In genomic region chr2:172472318-172472717, GRCm38 (mm10) we compare ENCODE assay signal across 17 mouse cellular contexts. TPM values are rescaled to one million over a fixed set of nuclear protein-coding genes. Genes with fewer than 3 reads are reported as not detected.
DNase-seq lines count a peak whose midpoint lies in the region; ATAC-seq and TF ChIP-seq lines count a peak whose summit lies in the region.
"Had no signal": no experiment of that assay in that cellular context is flagged by ENCODE, and none has a peak within 500 bp of the region (broad histone marks: within the 10 kb centered on the region; RNA-seq: fewer than 3 reads in every experiment).

Fam209 (plus strand) TSS chr2:172472520.

- no peak within 1 kb of the TSS for H3K9ac ChIP-seq in forebrain, embryonic 13.5 days
- no peak within 1 kb of the TSS for H3K9ac ChIP-seq in forebrain, embryonic 16.5 days (replicated peaks; ENCODE audit: low read depth, low read length)
- no peak within 1 kb of the TSS for H3K9ac ChIP-seq in kidney, embryonic 15.5 days
- H3K9ac ChIP-seq in stomach, embryonic 14.5 days (replicated peaks; ENCODE audit: low read depth, low read length): no peak within 1 kb of the TSS
- H3K9ac ChIP-seq in stomach, postnatal 0 days (ENCODE audit: low read length): no peak within 1 kb of the TSS
- H3K9ac ChIP-seq: liver, postnatal 0 days; neural tube, embryonic 15.5 days had no signal

- H3K4me2 ChIP-seq in forebrain, embryonic 13.5 days: no peak within 1 kb of the TSS
- no peak within 1 kb of the TSS for H3K4me2 ChIP-seq in forebrain, embryonic 16.5 days (ENCODE audit: low read length)
- no peak within 1 kb of the TSS for H3K4me2 ChIP-seq in kidney, embryonic 15.5 days
- no peak within 1 kb of the TSS for H3K4me2 ChIP-seq in stomach, embryonic 14.5 days (replicated peaks; ENCODE audit: low read depth, low read length)
- H3K4me2 ChIP-seq in stomach, postnatal 0 days (replicated peaks; ENCODE audit: low read depth): no peak within 1 kb of the TSS
- H3K4me2 ChIP-seq: neural tube, embryonic 15.5 days had no signal

- 82% methylated on average over 11 of the region's 11 CpGs for WGBS in forebrain, embryonic 13.5 days
- 73% methylated on average over 11 of the region's 11 CpGs for WGBS in forebrain, embryonic 16.5 days
- 91% methylated on average over 11 of the region's 11 CpGs for WGBS in kidney, embryonic 15.5 days
- 87% methylated on average over 11 of the region's 11 CpGs for WGBS in stomach, embryonic 14.5 days
- WGBS in stomach, postnatal 0 days: 86% methylated on average over 11 of the region's 11 CpGs

- no peak for DNase-seq in kidney, postnatal 25 days
- no peak for DNase-seq in stomach, postnatal 0 days (ENCODE audit: low spot score)
- no peak for DNase-seq in thymus, postnatal 4 days
- DNase-seq in layer of hippocampus, adult 11-12 months (ENCODE audit: low spot score): no peak
- DNase-seq: adrenal gland, postnatal 14 days; cerebellum, adult 9-10 months; gastrocnemius, postnatal 25 days; kidney, adult 9 months; liver, postnatal 0 days; retina, postnatal 1 day; thymus, postnatal 36 days had no signal

- ATAC-seq in forebrain, embryonic 13.5 days: no peak
- no peak for ATAC-seq in forebrain, embryonic 16.5 days
- ATAC-seq in kidney, embryonic 15.5 days (replicated peaks; ENCODE audit: low FRiP score): no peak
- no peak for ATAC-seq in stomach, embryonic 14.5 days (ENCODE audit: insufficient number of reproducible peaks, insufficient read depth, low FRiP score, low read depth)
- ATAC-seq in stomach, postnatal 0 days (ENCODE audit: low FRiP score, low TSS enrichment): no peak
- ATAC-seq: liver, postnatal 0 days had no signal

- peaks cover 35% of the 10 kb centered on the region for H3K4me1 ChIP-seq in forebrain, embryonic 13.5 days
- H3K4me1 ChIP-seq in forebrain, embryonic 16.5 days (replicated peaks; ENCODE audit: control insufficient read depth, insufficient read depth, low read length): peaks cover 14% of the 10 kb centered on the region
- peaks cover 15% of the 10 kb centered on the region for H3K4me1 ChIP-seq in kidney, embryonic 15.5 days
- peaks cover 4% of the 10 kb centered on the region; the same call in 1 of the 2 replicates for H3K4me1 ChIP-seq in stomach, embryonic 14.5 days (ENCODE audit: control insufficient read depth, insufficient read depth, low read length)
- no peaks in the 10 kb centered on the region for H3K4me1 ChIP-seq in stomach, postnatal 0 days (replicated peaks; ENCODE audit: control insufficient read depth, insufficient read depth)

- no peaks in the 10 kb centered on the region for H3K9me3 ChIP-seq in forebrain, embryonic 13.5 days (replicated peaks)
- no peaks in the 10 kb centered on the region for H3K9me3 ChIP-seq in forebrain, embryonic 16.5 days (ENCODE audit: control insufficient read depth, low read length)
- no peaks in the 10 kb centered on the region for H3K9me3 ChIP-seq in kidney, embryonic 15.5 days (replicated peaks)
- no peaks in the 10 kb centered on the region for H3K9me3 ChIP-seq in stomach, embryonic 14.5 days (ENCODE audit: control insufficient read depth, low read depth, low read length)
- no peaks in the 10 kb centered on the region for H3K9me3 ChIP-seq in stomach, postnatal 0 days (ENCODE audit: control insufficient read depth, low read length)
- H3K9me3 ChIP-seq: hindbrain, embryonic 10.5 days; neural tube, embryonic 15.5 days had no signal

- no peak within 1 kb of the TSS for H3K4me3 ChIP-seq in forebrain, embryonic 13.5 days
- H3K4me3 ChIP-seq in forebrain, embryonic 16.5 days (replicated peaks; ENCODE audit: low read length): no peak within 1 kb of the TSS
- H3K4me3 ChIP-seq in kidney, embryonic 15.5 days (replicated peaks): no peak within 1 kb of the TSS
- H3K4me3 ChIP-seq in stomach, embryonic 14.5 days (ENCODE audit: low read depth, low read length): no peak within 1 kb of the TSS
- H3K4me3 ChIP-seq in stomach, postnatal 0 days (ENCODE audit: low read depth, low read length): no peak within 1 kb of the TSS
- H3K4me3 ChIP-seq: hindbrain, embryonic 10.5 days; neural tube, embryonic 15.5 days had no signal

- H3K27ac ChIP-seq in forebrain, embryonic 13.5 days: 0 out of 2 replicates have a peak within 1 kb of the TSS, but pooled peaks have one; percentile 15
- no peak within 1 kb of the TSS for H3K27ac ChIP-seq in forebrain, embryonic 16.5 days (ENCODE audit: low read length)
- H3K27ac ChIP-seq in kidney, embryonic 15.5 days: 0 out of 2 replicates have a peak within 1 kb of the TSS, but pooled peaks have one; percentile 7
- H3K27ac ChIP-seq in stomach, embryonic 14.5 days (ENCODE audit: low read length): peak within 1 kb of the TSS; percentile 45; the same call in 1 of the 2 replicates
- no peak within 1 kb of the TSS for H3K27ac ChIP-seq in stomach, postnatal 0 days (replicated peaks)
- H3K27ac ChIP-seq: hindbrain, embryonic 10.5 days; neural tube, embryonic 15.5 days had no signal

- H3K27me3 ChIP-seq in forebrain, embryonic 13.5 days: no peaks in the 10 kb centered on the region
- no peaks in the 10 kb centered on the region for H3K27me3 ChIP-seq in forebrain, embryonic 16.5 days (replicated peaks; ENCODE audit: control insufficient read depth, insufficient read depth, low read length)
- 0 out of 2 replicates have a peak, but pooled peaks cover 3% of the 10 kb centered on the region for H3K27me3 ChIP-seq in kidney, embryonic 15.5 days
- no peaks in the 10 kb centered on the region for H3K27me3 ChIP-seq in stomach, embryonic 14.5 days (ENCODE audit: control insufficient read depth, insufficient read depth, low read length)
- H3K27me3 ChIP-seq in stomach, postnatal 0 days (ENCODE audit: control insufficient read depth, insufficient read depth, low read length): no peaks in the 10 kb centered on the region

- no peak for TF ChIP-seq CTCF in stomach, postnatal 0 days (IDR thresholded peaks at IDR 0.05; ENCODE audit: low read depth)

- H3K36me3 ChIP-seq in forebrain, embryonic 13.5 days (ENCODE audit: poor library complexity, severe bottlenecking): peaks cover 26% of the 10 kb centered on the region
- H3K36me3 ChIP-seq in forebrain, embryonic 16.5 days (ENCODE audit: control insufficient read depth, insufficient read depth): peaks cover 6% of the 10 kb centered on the region
- peaks cover 27% of the 10 kb centered on the region for H3K36me3 ChIP-seq in kidney, embryonic 15.5 days
- H3K36me3 ChIP-seq in stomach, embryonic 14.5 days (ENCODE audit: control insufficient read depth, insufficient read depth, low read length): peaks cover 5% of the 10 kb centered on the region
- H3K36me3 ChIP-seq in stomach, postnatal 0 days (ENCODE audit: control insufficient read depth, insufficient read depth, low read length): peaks cover 9% of the 10 kb centered on the region; the same call in 1 of the 2 replicates

- TF ChIP-seq EP300 in stomach, postnatal 0 days (optimal IDR thresholded peaks at IDR 0.05): no peak

RNA-seq across cellular contexts. Expression of gene Fam209, which starts in this region (rescaled TPM):
- 0.76 and 0.98 TPM in 2 replicates for polyA plus RNA-seq in forebrain, embryonic 13.5 days (2015; fragmentation: Nextera tagmentation; extraction: Ambion mirVana)
- 0.43 TPM in 1 of 2 replicates, not detected in the other for polyA plus RNA-seq in forebrain, embryonic 16.5 days (2015; fragmentation: Nextera tagmentation; extraction: Ambion mirVana)
- polyA plus RNA-seq in kidney, embryonic 15.5 days (2015; fragmentation: Nextera tagmentation; extraction: Ambion mirVana): not detected in 2 replicates
- 0.64 TPM in 2 replicates for polyA plus RNA-seq in stomach, embryonic 14.5 days (2014; fragmentation: Nextera tagmentation; extraction: Ambion mirVana)
- polyA plus RNA-seq in stomach, postnatal 0 days (2015; fragmentation: Nextera tagmentation; extraction: Ambion mirVana): 0.15 and 0.33 TPM in 2 replicates
- polyA plus RNA-seq: hindbrain, embryonic 10.5 days; liver, postnatal 0 days; neural tube, embryonic 15.5 days had no signal

Comparison
In these comparisons a context has a peak if more than half of its experiments do, and no peak if none do; other contexts are left out.
1. H3K27ac ChIP-seq: peak in forebrain, embryonic 13.5 days (single experiment), kidney, embryonic 15.5 days (single experiment) and stomach, embryonic 14.5 days (single experiment); none in forebrain, embryonic 16.5 days (single experiment) and stomach, postnatal 0 days (single experiment).